Mouse (Mus musculus) cerebellum, adult 2 months (tissue): ENCODE measurements around the gene Gm11634.

Experiments used
- CTCF ChIP-seq: fragments of 200-500 bp; IDR thresholded peaks from 2 replicates; pipeline ENCODE4 v1.5.1; 2011; ENCODE audit warnings: low read depth, mild to moderate bottlenecking, control low read depth, low read length, moderate library complexity, borderline replicate concordance; ENCODE audit not compliant: insufficient read depth
- POLR2A ChIP-seq: fragments of 200-500 bp; IDR thresholded peaks from 2 replicates; pipeline ENCODE4 v1.6.1; 2011; ENCODE audit warnings: low read length, control low read depth, borderline replicate concordance; ENCODE audit not compliant: insufficient read depth

DNA sequence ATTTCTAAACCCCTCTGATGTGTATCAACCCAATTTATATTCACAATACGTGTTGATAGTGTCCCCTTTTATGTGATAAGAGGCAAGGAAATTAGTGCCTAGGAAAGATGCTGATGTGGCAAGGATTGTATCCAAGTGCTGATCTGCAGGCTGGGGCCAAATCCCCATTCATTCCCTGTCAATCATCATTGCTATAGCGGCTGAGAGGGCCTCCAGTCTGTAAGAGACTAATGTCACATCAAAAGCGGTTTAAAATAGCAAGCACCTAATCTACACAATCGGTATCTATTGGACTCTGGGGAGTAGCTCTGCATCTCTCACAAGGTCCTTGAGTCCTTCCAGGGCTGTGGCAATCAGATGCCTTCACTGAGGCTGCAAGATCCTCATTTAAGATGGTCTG is 15.1 kb upstream of the Gm11634 start:
- no peak for TF ChIP-seq CTCF
- TF ChIP-seq POLR2A: no peak
